Mouse (Mus musculus) olfactory bulb, adult 2 months (tissue): ENCODE measurements around the gene 9530053A07Rik.

Experiments used
- CTCF ChIP-seq: fragments of 200-500 bp; IDR thresholded peaks from 2 replicates; pipeline ENCODE4 v1.5.1; 2012; ENCODE audit warnings: low read depth, mild to moderate bottlenecking, low read length, moderate library complexity; ENCODE audit not compliant: insufficient read depth
- POLR2A ChIP-seq: fragments of 200-500 bp; IDR thresholded peaks from 2 replicates; pipeline ENCODE4 v1.6.1; 2012; ENCODE audit warnings: mild to moderate bottlenecking, low read depth, low read length, moderate library complexity; ENCODE audit not compliant: insufficient read depth

DNA sequence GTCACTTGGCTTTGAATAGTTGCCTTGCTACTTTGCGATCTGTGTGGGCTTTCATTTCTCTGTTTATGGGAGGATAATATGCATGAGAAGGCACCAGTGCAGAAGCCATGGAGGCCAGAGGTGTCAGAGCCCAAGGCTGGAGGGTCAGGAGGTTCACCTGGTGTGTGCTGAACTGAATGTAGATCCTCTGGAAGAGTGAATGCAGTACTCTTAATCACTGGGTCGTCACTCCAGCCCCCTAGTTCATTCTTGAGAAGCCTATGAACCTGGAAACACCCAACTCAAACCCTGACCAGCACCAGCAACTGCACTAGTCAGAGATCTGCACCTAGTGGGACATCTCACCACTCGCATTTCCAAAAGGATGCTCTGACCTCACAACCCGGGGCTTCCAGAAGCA is 69.8 kb downstream of the 9530053A07Rik start:
- TF ChIP-seq POLR2A (no peak), CTCF (no peak)
